In genomic region chr1:138180081-138180480, GRCm38 (mm10) we compare ENCODE assay signal across 26 mouse cellular contexts. TPM values are rescaled to one million over a fixed set of nuclear protein-coding genes. Genes with fewer than 3 reads are reported as not detected.
A peak's percentile ranks its signal among the peaks of the same experiment; 100 is the strongest.
DNase-seq lines count a peak whose midpoint lies in the region; ATAC-seq and TF ChIP-seq lines count a peak whose summit lies in the region.
"Had no signal": no experiment of that assay in that cellular context is flagged by ENCODE, and none has a peak within 500 bp of the region (broad histone marks: within the 10 kb centered on the region; RNA-seq: fewer than 3 reads in every experiment).

No protein-coding gene starts in this region.

- no peak overlapping the region for H3K4me2 ChIP-seq in forebrain, embryonic 14.5 days (ENCODE audit: low read length)
- H3K4me2 ChIP-seq: embryonic facial prominence, embryonic 13.5 days; heart, embryonic 13.5 days; hindbrain, embryonic 14.5 days; liver, embryonic 13.5 days; stomach, embryonic 15.5 days had no signal

- H3K4me1 ChIP-seq in ES-E14 (ENCODE audit: control insufficient read depth in 2 of 2, insufficient read depth in 2 of 2, low read length in 2 of 2, poor library complexity in 1 of 2): no peaks in the 10 kb centered on the region
- H3K4me1 ChIP-seq in forebrain, embryonic 14.5 days (ENCODE audit: control insufficient read depth, insufficient read depth, low read length): no peaks in the 10 kb centered on the region
- H3K4me1 ChIP-seq: embryonic facial prominence, embryonic 13.5 days; forebrain, embryonic 10.5 days; heart, embryonic 13.5 days; liver, embryonic 13.5 days; midbrain, embryonic 10.5 days; stomach, embryonic 15.5 days had no signal

- H3K36me3 ChIP-seq in ES-E14 (ENCODE audit: control insufficient read depth, insufficient read depth, low read length, poor library complexity, severe bottlenecking): no peaks in the 10 kb centered on the region
- no peaks in the 10 kb centered on the region for H3K36me3 ChIP-seq in forebrain, embryonic 14.5 days (ENCODE audit: control insufficient read depth, insufficient read depth, low read length)
- H3K36me3 ChIP-seq: embryonic facial prominence, embryonic 13.5 days; forebrain, embryonic 10.5 days; heart, embryonic 13.5 days; liver, embryonic 13.5 days; midbrain, embryonic 10.5 days; stomach, embryonic 15.5 days had no signal

- no peak overlapping the region for H3K4me3 ChIP-seq in ES-E14 (ENCODE audit: insufficient read depth in 1 of 2, low read depth in 1 of 2, low read length in 2 of 2, poor library complexity in 1 of 2, severe bottlenecking in 1 of 2)
- H3K4me3 ChIP-seq in forebrain, embryonic 14.5 days (ENCODE audit: low read depth, low read length): no peak overlapping the region
- H3K4me3 ChIP-seq: embryonic facial prominence, embryonic 13.5 days; forebrain, embryonic 10.5 days; gastrocnemius, adult 2 months; heart, embryonic 13.5 days; liver, embryonic 13.5 days; midbrain, embryonic 10.5 days; stomach, embryonic 15.5 days had no signal

- DNase-seq in A20 (ENCODE audit: low read depth, low spot score): peak; percentile 20
- no peak for DNase-seq in ES-E14 (ENCODE audit: low read depth, low spot score)
- no peak for DNase-seq in heart, adult 18-20 months
- no peak for DNase-seq in gastrocnemius, postnatal 10 days
- DNase-seq in forebrain, embryonic 14.5 days (ENCODE audit: low spot score): no peak
- DNase-seq in adrenal gland, adult 2 months: no peak
- DNase-seq: adrenal gland, postnatal 10 days; cerebellum, adult 9-10 months; gastrocnemius, adult 2 months; heart, postnatal 10 days; kidney, adult 2 months; layer of hippocampus, postnatal 36 days; left cerebral cortex, postnatal 4 days; liver, embryonic 13.5 days; lung, adult 2 months; lung, postnatal 14 days; right cerebral cortex, postnatal 25 days had no signal

- H3K27me3 ChIP-seq in forebrain, embryonic 14.5 days (replicated peaks; ENCODE audit: control insufficient read depth, insufficient read depth, low read length): no peaks in the 10 kb centered on the region
- H3K27me3 ChIP-seq: CH12.LX; embryonic facial prominence, embryonic 13.5 days; heart, embryonic 13.5 days; liver, embryonic 13.5 days; stomach, embryonic 15.5 days had no signal

- in situ Hi-C loops in ES-E14 (cut with MboI; ENCODE audit: low sequenced_read_pairs in 2 of 2, unreplicated experiment in 2 of 2): no loop called here

- no peak overlapping the region for H3K27ac ChIP-seq in ES-E14 (ENCODE audit: insufficient read depth, low read depth, low read length, poor library complexity, severe bottlenecking)
- H3K27ac ChIP-seq in forebrain, embryonic 14.5 days (ENCODE audit: low read depth, low read length): no peak overlapping the region
- H3K27ac ChIP-seq: embryonic facial prominence, embryonic 13.5 days; forebrain, embryonic 10.5 days; gastrocnemius, adult 2 months; heart, embryonic 13.5 days; hindbrain, embryonic 14.5 days; liver, embryonic 13.5 days; midbrain, embryonic 10.5 days; stomach, embryonic 15.5 days had no signal

- ATAC-seq in inflammation-experienced regulatory T-cells, adult 6 months: peak; percentile 13
- ATAC-seq in forebrain, embryonic 14.5 days: no peak
- ATAC-seq: forebrain, embryonic 16.5 days had no signal

- no peaks in the 10 kb centered on the region for H3K9me3 ChIP-seq in ES-E14 (ENCODE audit: control insufficient read depth, insufficient read depth, low read depth, low read length)
- no peaks in the 10 kb centered on the region for H3K9me3 ChIP-seq in forebrain, embryonic 14.5 days (replicated peaks; ENCODE audit: control insufficient read depth, low read length)
- H3K9me3 ChIP-seq: embryonic facial prominence, embryonic 13.5 days; forebrain, embryonic 10.5 days; heart, embryonic 13.5 days; liver, embryonic 13.5 days; midbrain, embryonic 10.5 days; stomach, embryonic 15.5 days had no signal

- H3K9ac ChIP-seq in ES-E14 (ENCODE audit: insufficient read depth, low read depth, low read length, poor library complexity, severe bottlenecking): no peak overlapping the region
- no peak overlapping the region for H3K9ac ChIP-seq in forebrain, embryonic 14.5 days (ENCODE audit: low read length)
- H3K9ac ChIP-seq: embryonic facial prominence, embryonic 13.5 days; heart, embryonic 13.5 days; hindbrain, embryonic 14.5 days; liver, embryonic 13.5 days; stomach, embryonic 15.5 days had no signal

TF ChIP-seq in ES-E14, 5 proteins besides CTCF, POLR2A, EP300 and RAD21:
- TF ChIP-seq CHD2 (IDR thresholded peaks at IDR 0.05; ENCODE audit: low read depth, low read length) (no peak), MAFK (IDR thresholded peaks at IDR 0.05; ENCODE audit: insufficient read depth, low read depth, low read length) (0 out of 2 replicates have a peak, but pooled peaks have one; percentile 16)

RNA-seq across cellular contexts. Expression of gene Ptprc, which starts 4.6 kb away (rescaled TPM):
- 0.49 TPM in 1 of 2 replicates, not detected in the other for total RNA-seq in ES-E14 (2012; rRNA removed)
- 1,000 to 10,000 TPM; 1,312 to 1,433 (median 1,346) TPM for polyA plus RNA-seq in inflammation-experienced regulatory T-cells, adult 6 months (2017; shearing (Covaris generic))
- total RNA-seq in heart, adult 18-20 months (2021): 10 to 100 TPM in 1 of 2 experiments, 1 to 10 TPM in 1; 4.2 to 18.7 TPM
- total RNA-seq in gastrocnemius, postnatal 10 days (2021): 1 to 10 TPM; 1.8 to 5.0 TPM
- polyA plus RNA-seq in forebrain, embryonic 14.5 days (2014; fragmentation: Nextera tagmentation; extraction: Ambion mirVana): 0.74 and 0.88 TPM in 2 replicates
- 1 to 10 TPM; 6.2 to 8.9 TPM for total RNA-seq in adrenal gland, adult 2 months (2021)
- 4.6 and 6.2 TPM in 2 replicates for polyA plus RNA-seq in adrenal gland, adult 2 months (2012; rRNA removed)
